Mouse (Mus musculus) myocyte (in vitro differentiated cells): ENCODE measurements around the gene Gm10282. TPM values are rescaled to one million over a fixed set of nuclear protein-coding genes. Genes with fewer than 3 reads are reported as not detected.
A peak's percentile ranks its signal among the peaks of the same experiment; 100 is the strongest.

Experiments
- H3K27me3 ChIP-seq: one replicate; pipeline ENCODE4 v1.6.1; 2011; ENCODE audit not compliant: control insufficient read depth, insufficient read depth, insufficient read length
- H3K36me3 ChIP-seq: one replicate; pipeline ENCODE4 v1.6.1; 2011; ENCODE audit not compliant: control insufficient read depth, insufficient read depth
- H3K4me2 ChIP-seq: one replicate; pipeline ENCODE4 v1.6.1; 2011; ENCODE audit warnings: low read depth, control low read depth
- H3K4me3 ChIP-seq: one replicate; pipeline ENCODE4 v1.5.1; 2011; ENCODE audit warnings: mild to moderate bottlenecking, control low read depth, moderate library complexity
- H3K79me2 ChIP-seq: one replicate; pipeline ENCODE4 v1.6.1; 2011; ENCODE audit not compliant: control insufficient read depth, insufficient read depth
- H3ac ChIP-seq: one replicate; pipeline ENCODE4 v1.6.1; 2011; ENCODE audit not compliant: control insufficient read depth, insufficient read length
- CEBPB ChIP-seq: IDR thresholded peaks from 2 replicates; pipeline ENCODE4 v1.6.1; 2011; ENCODE audit warnings: mild to moderate bottlenecking, moderate library complexity; ENCODE audit not compliant: poor library complexity, insufficient read depth, severe bottlenecking
- E2F4 ChIP-seq: IDR thresholded peaks from one replicate; pipeline ENCODE4 v1.6.1; 2011; ENCODE audit warnings: mild to moderate bottlenecking, control low read depth, moderate library complexity; ENCODE audit not compliant: insufficient read depth
- MAX ChIP-seq: IDR thresholded peaks from one replicate; pipeline ENCODE4 v1.6.1; 2011; ENCODE audit warnings: low read depth, mild to moderate bottlenecking, control low read depth
- MYOD1 ChIP-seq, 3 experiments: IDR thresholded peaks; one replicate each; pipeline ENCODE4 v1.6.1; 2011; ENCODE audit warnings: control low read depth in 2 of 3, low read depth in 2 of 3, mild to moderate bottlenecking in 2 of 3, moderate library complexity in 1 of 3; ENCODE audit not compliant: insufficient read length in 2 of 3, control insufficient read depth in 1 of 3
- MYOG ChIP-seq, 3 experiments: IDR thresholded peaks; one replicate each; pipeline ENCODE4 v1.6.1; 2011; ENCODE audit warnings: control low read depth in 2 of 3, low read depth in 2 of 3, mild to moderate bottlenecking in 2 of 3; ENCODE audit not compliant: insufficient read length in 2 of 3, control insufficient read depth in 1 of 3, insufficient read depth in 1 of 3
- POLR2A ChIP-seq: IDR thresholded peaks from one replicate; pipeline ENCODE4 v1.6.1; 2011; ENCODE audit warnings: low read depth, mild to moderate bottlenecking, control low read depth, moderate library complexity; ENCODE audit not compliant: insufficient read length
- POLR2AphosphoS2 ChIP-seq: IDR thresholded peaks from one replicate; pipeline ENCODE4 v1.6.1; 2011; ENCODE audit warnings: low read depth, control low read depth; ENCODE audit not compliant: insufficient read length
- REST ChIP-seq: IDR thresholded peaks from one replicate; pipeline ENCODE4 v1.6.1; 2011; ENCODE audit warnings: mild to moderate bottlenecking, control low read depth, moderate library complexity; ENCODE audit not compliant: insufficient read depth, insufficient read length
- SRF ChIP-seq: IDR thresholded peaks from one replicate; pipeline ENCODE4 v1.6.1; 2011; ENCODE audit warnings: low read depth; ENCODE audit not compliant: control insufficient read depth, insufficient read length
- TCF12 ChIP-seq: IDR thresholded peaks from one replicate; pipeline ENCODE4 v1.6.1; 2011; ENCODE audit warnings: mild to moderate bottlenecking, control low read depth; ENCODE audit not compliant: poor library complexity, insufficient read depth, severe bottlenecking
- TCF3 ChIP-seq: IDR thresholded peaks from one replicate; pipeline ENCODE4 v1.6.1; 2011; ENCODE audit warnings: low read depth, control low read depth; ENCODE audit not compliant: insufficient read length
- USF1 ChIP-seq: IDR thresholded peaks from one replicate; pipeline ENCODE4 v1.6.1; 2011; ENCODE audit warnings: low read depth, mild to moderate bottlenecking, control low read depth, moderate library complexity
- polyA plus RNA-seq: library from polyadenylated mRNA; unstranded; fragments of >200 nt; fragmentation: generic; extraction: Trizol; gene quantifications from one replicate; pipeline ENCODE4 v1.2.1, GENCODE M21; 2012; ENCODE audit warnings: missing spikeins

Gm10282 gene
- polyA plus RNA-seq, 1 experiment = 63.4 TPM

DNA sequence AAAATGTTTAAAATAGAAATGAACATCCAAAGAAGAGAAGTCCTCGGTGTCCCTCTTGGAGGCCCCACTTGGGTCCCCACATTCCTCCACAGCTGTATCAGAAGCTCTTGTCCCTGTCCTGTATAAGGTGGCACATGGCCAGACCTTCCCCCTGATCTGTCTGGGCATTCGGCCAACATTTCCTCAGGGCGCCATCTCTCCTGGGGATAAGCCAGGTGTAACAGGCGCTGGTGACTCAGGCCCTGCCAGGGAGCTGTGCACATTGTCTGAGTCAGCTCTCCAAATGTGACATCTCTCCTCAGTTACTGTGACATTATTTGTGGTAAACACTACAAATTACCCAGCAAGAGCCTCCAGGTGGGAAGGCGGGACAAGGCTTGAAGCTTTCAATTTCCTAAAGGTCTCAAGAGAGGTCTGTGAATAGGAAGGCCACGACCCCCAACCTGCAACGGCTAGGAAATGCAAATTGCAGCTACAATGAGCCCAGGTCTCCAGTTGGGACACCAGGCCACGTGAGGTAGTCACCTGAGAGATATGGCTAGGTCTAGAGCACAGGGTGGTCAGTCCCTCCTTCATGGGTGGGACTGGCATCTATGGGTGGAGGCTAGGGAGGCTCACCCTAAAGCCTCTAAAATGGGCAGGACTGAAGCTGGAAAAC lies 5.9 kb upstream of the Gm10282 start:
- no peak for TF ChIP-seq POLR2AphosphoS2
- no peak for TF ChIP-seq MAX
- no peak for TF ChIP-seq CEBPB
- no peak for TF ChIP-seq MYOD1 (IDR thresholded peaks at IDR 0.05; ENCODE audit: control insufficient read depth in 1 of 3, insufficient read length in 2 of 3, low read depth in 2 of 3)
- no peak for TF ChIP-seq REST
- Histone ChIP-seq H3K4me2 (no peak overlapping the region), H3ac (no peak overlapping the region), H3K4me3 (no peak overlapping the region), H3K36me3 (no peaks in the 10 kb centered on the region), H3K79me2 (no peaks in the 10 kb centered on the region), H3K27me3 (no peaks in the 10 kb centered on the region)

DNA sequence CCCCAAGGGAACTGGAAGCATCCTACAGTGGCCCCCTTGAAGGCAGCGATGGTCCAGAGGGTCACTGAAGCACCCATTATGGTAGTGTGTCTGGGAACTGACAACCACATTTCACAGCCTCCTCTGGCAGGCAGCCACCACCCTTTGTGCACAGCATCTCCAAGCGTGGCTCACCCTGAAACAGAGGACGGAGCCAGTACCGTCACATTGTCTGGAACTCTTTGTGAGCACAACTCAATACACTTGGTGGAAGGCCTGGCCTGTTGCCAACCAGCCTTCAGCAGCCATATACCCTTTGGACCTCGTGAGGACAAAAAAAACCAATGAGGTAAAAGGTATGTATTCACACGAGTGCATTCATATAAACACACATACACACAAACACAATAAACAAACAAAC lies 3.2 kb upstream of the Gm10282 start:
- no peaks in the 10 kb centered on the region for H3K27me3 ChIP-seq
- TF ChIP-seq SRF = no peak
- TF ChIP-seq MYOG (IDR thresholded peaks at IDR 0.05; ENCODE audit: control insufficient read depth in 1 of 3, insufficient read depth in 1 of 3, insufficient read length in 2 of 3, low read depth in 2 of 3) = no peak
- no peak for TF ChIP-seq USF1
- no peak for TF ChIP-seq POLR2AphosphoS2
- no peak for TF ChIP-seq REST
- TF ChIP-seq POLR2A = no peak
- TF ChIP-seq MYOD1 (IDR thresholded peaks at IDR 0.05; ENCODE audit: control insufficient read depth in 1 of 3, insufficient read length in 2 of 3, low read depth in 2 of 3) = no peak
- TF ChIP-seq CEBPB = no peak
- no peak for TF ChIP-seq TCF12
- TF ChIP-seq MAX = no peak
- no peak for TF ChIP-seq E2F4
- no peak for TF ChIP-seq TCF3
- H3K79me2 ChIP-seq = no peaks in the 10 kb centered on the region
- no peaks in the 10 kb centered on the region for H3K36me3 ChIP-seq
- no peak overlapping the region for H3ac ChIP-seq
- H3K4me2 ChIP-seq = no peak overlapping the region
- H3K4me3 ChIP-seq = no peak overlapping the region

DNA sequence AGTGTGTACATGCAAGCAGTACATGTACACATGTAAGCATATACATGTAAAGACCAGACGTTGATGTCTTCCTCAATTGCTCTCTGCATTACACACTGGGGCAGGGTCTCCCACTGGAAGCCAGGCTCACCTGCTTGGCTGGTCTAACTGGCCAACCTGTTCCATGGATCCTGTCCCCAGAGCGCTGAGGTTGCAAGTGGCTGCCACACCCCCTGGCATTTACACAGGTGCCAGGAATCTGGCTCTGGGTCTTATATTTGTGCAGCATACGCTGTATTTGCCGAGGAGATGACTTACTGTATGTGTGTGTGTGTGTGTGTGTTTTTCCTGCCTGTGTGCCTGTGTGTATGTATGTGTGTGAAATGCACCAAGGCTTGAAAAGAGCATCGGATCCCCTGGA lies 1.9 kb upstream of the Gm10282 start:
- TF ChIP-seq E2F4 (no peak), TCF3 (no peak), USF1 (no peak), TCF12 (no peak), CEBPB (no peak), SRF (no peak), MYOG (IDR thresholded peaks at IDR 0.05; ENCODE audit: control insufficient read depth in 1 of 3, insufficient read depth in 1 of 3, insufficient read length in 2 of 3, low read depth in 2 of 3) (no peak), POLR2A (no peak), MYOD1 (IDR thresholded peaks at IDR 0.05; ENCODE audit: control insufficient read depth in 1 of 3, insufficient read length in 2 of 3, low read depth in 2 of 3) (no peak), POLR2AphosphoS2 (no peak), MAX (no peak), REST (no peak)
- H3K4me3 ChIP-seq = no peak overlapping the region
- no peak overlapping the region for H3ac ChIP-seq
- no peaks in the 10 kb centered on the region for H3K36me3 ChIP-seq
- no peaks in the 10 kb centered on the region for H3K79me2 ChIP-seq
- no peak overlapping the region for H3K4me2 ChIP-seq
- H3K27me3 ChIP-seq = no peaks in the 10 kb centered on the region

DNA sequence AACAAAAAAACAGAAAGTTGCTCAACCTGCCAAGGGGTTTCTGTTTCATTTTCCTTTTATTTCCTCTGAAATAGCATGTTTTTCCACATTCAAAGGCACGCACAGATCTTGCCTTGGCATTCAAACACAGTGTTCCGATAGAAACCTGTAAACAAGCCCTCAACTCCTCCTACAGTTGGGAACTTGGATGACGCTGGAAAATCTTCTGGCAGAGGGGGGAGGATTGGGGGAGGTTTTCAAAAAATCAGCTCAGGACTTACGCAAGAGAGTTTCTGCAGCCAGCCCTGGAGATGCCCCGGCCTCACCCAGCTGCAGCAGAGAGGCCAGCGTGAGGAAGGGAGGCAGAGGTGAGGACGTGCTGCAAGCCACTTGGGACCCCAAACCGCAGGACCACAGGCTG lies 1.4 kb downstream of the Gm10282 start:
- TF ChIP-seq REST = no peak
- TF ChIP-seq TCF3 = no peak
- TF ChIP-seq CEBPB = peak; percentile 86
- Histone ChIP-seq H3K4me3 (no peak overlapping the region), H3K27me3 (no peaks in the 10 kb centered on the region), H3K4me2 (peak overlapping the region; percentile 76), H3ac (no peak overlapping the region), H3K79me2 (no peaks in the 10 kb centered on the region), H3K36me3 (no peaks in the 10 kb centered on the region)

DNA sequence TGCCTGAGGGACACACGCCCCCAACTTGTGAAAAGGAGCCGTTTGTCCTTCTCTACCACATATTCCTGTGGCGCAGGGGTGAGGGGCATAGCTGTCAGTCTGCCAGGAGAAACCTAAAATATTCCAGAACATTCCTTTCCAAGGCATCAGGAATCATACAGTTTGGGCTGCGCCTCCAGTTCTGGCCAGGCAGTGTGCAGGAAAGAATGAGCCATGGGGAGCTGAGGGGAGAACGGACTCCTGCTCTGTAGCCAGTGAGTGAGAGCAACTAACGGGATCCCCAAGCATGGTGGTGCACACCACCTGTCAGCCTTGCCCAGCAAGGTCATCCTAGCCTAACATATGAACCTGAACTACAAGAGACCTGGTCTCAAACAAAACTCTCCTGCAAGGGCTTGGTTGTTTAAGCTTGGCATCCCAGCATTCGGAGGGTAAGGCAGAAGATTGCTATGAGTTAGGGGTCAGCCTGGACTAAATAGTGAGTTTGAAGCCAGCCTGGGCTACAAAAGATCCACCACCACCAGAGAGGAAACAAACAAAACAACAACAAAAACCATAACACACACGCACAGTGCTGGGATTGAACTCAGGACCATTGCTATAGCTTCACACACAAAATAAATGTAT lies 2.0 kb downstream of the Gm10282 start:
- Histone ChIP-seq H3K36me3 (no peaks in the 10 kb centered on the region), H3K4me2 (peak overlapping the region; percentile 76), H3ac (no peak overlapping the region), H3K27me3 (no peaks in the 10 kb centered on the region), H3K4me3 (no peak overlapping the region), H3K79me2 (no peaks in the 10 kb centered on the region)
- TF ChIP-seq REST = no peak
- TF ChIP-seq MAX = no peak
